Mouse (Mus musculus): Measurements from ENCODE around the gene Git1.

Git1 gene

GRCm38 (mm10) chr11:77483510-77484255 is 9.7 kb upstream of the Git1 start:
- DNase-seq = no peak

- DNase-seq = no peak
Measured at GRCm38 (mm10) chr11:77485229-77485628, 8.1 kb upstream of the Git1 start.

GRCm38 (mm10) chr11:77486798-77487197 is 6.6 kb upstream of the Git1 start:
- no peak for DNase-seq

GRCm38 (mm10) chr11:77488771-77489581 is 4.4 kb upstream of the Git1 start:
- no peak for DNase-seq

GRCm38 (mm10) chr11:77489591-77490235 is 3.6 kb upstream of the Git1 start, which contains the start of gene Ankrd13b:
TSS of gene Ankrd13b (minus strand) at chr11:77489678.
- peak; percentile 67 for DNase-seq

- DNase-seq = no peak
Measured at GRCm38 (mm10) chr11:77490451-77490850, 2.9 kb upstream of the Git1 start.

GRCm38 (mm10) chr11:77491123-77491501 is 2.2 kb upstream of the Git1 start:
- peak; percentile 91 for DNase-seq

GRCm38 (mm10) chr11:77491502-77492291 is 1.7 kb upstream of the Git1 start:
- peak; percentile 62 for DNase-seq

- DNase-seq = peak; percentile 64
Measured at GRCm38 (mm10) chr11:77492311-77492871, 971 bp upstream of the Git1 start.

GRCm38 (mm10) chr11:77492911-77493332 is 440 bp upstream of the Git1 start:
- peak; percentile 95 for DNase-seq

- DNase-seq = no peak
Measured at GRCm38 (mm10) chr11:77494344-77494676, 948 bp downstream of the Git1 start.

- DNase-seq = no peak
Measured at GRCm38 (mm10) chr11:77494782-77495181, 1.4 kb downstream of the Git1 start.

- no peak for DNase-seq
Measured at GRCm38 (mm10) chr11:77495507-77495906, 2.1 kb downstream of the Git1 start.

- peak; percentile 67 for DNase-seq
Measured at GRCm38 (mm10) chr11:77497341-77497756, 4.0 kb downstream of the Git1 start.

GRCm38 (mm10) chr11:77497851-77498250 is 4.5 kb downstream of the Git1 start:
- no peak for DNase-seq

GRCm38 (mm10) chr11:77498261-77499139 is 5.1 kb downstream of the Git1 start:
- no peak for DNase-seq

GRCm38 (mm10) chr11:77499354-77499753 is 6.0 kb downstream of the Git1 start:
- no peak for DNase-seq

- DNase-seq = no peak
Measured at GRCm38 (mm10) chr11:77500361-77501325, 7.3 kb downstream of the Git1 start.

- DNase-seq = peak; percentile 77
Measured at GRCm38 (mm10) chr11:77501392-77501791, 8.0 kb downstream of the Git1 start.

- DNase-seq = no peak
Measured at GRCm38 (mm10) chr11:77501971-77502370, 8.6 kb downstream of the Git1 start.
